Mouse (Mus musculus): Measurements from ENCODE around the gene Myo1c.

The Myo1c gene

GRCm38 (mm10) chr11:75716661-75717325 is 66.5 kb downstream of the Myo1c start:
- DNase-seq (ENCODE audit: extremely low spot score), result no peak

GRCm38 (mm10) chr11:75722339-75722738 is 72.0 kb downstream of the Myo1c start:
- DNase-seq (ENCODE audit: extremely low spot score), result no peak
